Mouse (Mus musculus) cerebellum, postnatal 36 days (tissue): ENCODE measurements around the gene RPS10-NUDT3.
A peak's percentile ranks its signal among the peaks of the same experiment; 100 is the strongest.

Source experiments
- DNase-seq, 2 experiments: peaks; one replicate each; pipeline ENCODE4 v3.0.0; 2021 to 2022; ENCODE audit warnings: mixed read lengths in 2 of 2

Gene RPS10-NUDT3

GRCm38 (mm10) chr17:27573772-27574320 lies 61.2 kb downstream of the RPS10-NUDT3 start:
- no peak for DNase-seq

- DNase-seq = no peak
Measured at GRCm38 (mm10) chr17:27571315-27571714, 63.7 kb downstream of the RPS10-NUDT3 start.

GRCm38 (mm10) chr17:27568228-27568627 lies 66.8 kb downstream of the RPS10-NUDT3 start:
- peak in 1 of 2 experiments; percentile 57 for DNase-seq

DNA sequence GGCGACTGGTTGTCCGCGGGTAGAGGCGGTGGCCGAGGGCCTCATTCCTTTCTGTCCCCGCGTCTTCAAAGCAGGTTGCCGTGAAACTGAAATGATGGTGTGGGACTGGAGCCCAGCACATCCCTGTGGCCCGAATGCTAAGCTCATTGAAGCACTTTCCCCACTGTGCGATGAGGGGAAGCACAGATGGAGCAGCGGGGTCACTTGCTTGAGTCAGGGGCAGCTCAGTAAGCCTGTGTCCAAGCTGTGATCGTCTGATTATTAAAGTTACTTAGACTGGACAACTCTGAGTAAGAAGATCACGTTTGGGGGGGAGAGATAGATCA lies 69.1 kb downstream of the RPS10-NUDT3 start:
- no peak for DNase-seq

GRCm38 (mm10) chr17:27565163-27565941 lies 69.7 kb downstream of the RPS10-NUDT3 start, which contains the start of gene AI413582:
Gene AI413582, minus strand, starts transcription at chr17:27565756.
- peak; percentile 98 to 99 for DNase-seq

DNA sequence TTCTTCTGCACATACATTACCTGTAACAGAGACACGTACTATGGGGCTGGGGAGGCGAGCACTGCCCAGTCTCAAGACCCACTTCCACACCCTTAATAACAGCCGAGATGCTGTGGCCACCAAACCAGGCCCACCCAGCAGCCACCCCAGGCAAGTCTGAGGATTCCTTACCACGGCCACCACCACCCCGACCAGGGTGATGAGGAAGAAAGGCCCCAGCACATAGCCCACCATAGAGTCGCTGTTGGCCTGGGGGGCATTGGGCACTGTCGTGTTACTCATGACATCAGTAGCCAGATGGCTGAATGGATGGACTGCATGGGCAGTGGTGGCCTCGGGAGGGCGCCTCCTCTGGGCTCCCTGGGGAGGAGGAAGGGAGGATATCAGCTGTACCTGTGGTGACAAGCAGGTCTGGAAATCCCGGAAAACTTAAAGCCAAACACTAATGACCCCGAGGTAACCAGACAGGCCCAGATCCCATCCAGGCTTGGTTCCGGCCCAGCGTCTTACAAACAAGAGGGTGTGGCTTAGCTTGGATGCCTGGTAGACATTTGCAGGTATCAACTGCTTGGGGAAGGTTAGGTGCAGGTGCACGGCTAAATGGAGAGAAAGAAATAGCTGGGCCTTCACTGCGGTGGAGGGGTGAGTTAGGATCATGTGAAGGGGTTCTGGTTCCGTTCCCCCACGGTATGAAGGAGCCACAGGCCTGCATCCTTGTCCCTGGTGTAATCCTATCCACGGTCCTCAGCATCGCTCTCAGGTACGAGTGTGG lies 70.4 kb downstream of the RPS10-NUDT3 start:
- peak; percentile 48 to 64 for DNase-seq

GRCm38 (mm10) chr17:27563771-27564244 lies 71.2 kb downstream of the RPS10-NUDT3 start:
- peak; percentile 45 to 51 for DNase-seq

DNA sequence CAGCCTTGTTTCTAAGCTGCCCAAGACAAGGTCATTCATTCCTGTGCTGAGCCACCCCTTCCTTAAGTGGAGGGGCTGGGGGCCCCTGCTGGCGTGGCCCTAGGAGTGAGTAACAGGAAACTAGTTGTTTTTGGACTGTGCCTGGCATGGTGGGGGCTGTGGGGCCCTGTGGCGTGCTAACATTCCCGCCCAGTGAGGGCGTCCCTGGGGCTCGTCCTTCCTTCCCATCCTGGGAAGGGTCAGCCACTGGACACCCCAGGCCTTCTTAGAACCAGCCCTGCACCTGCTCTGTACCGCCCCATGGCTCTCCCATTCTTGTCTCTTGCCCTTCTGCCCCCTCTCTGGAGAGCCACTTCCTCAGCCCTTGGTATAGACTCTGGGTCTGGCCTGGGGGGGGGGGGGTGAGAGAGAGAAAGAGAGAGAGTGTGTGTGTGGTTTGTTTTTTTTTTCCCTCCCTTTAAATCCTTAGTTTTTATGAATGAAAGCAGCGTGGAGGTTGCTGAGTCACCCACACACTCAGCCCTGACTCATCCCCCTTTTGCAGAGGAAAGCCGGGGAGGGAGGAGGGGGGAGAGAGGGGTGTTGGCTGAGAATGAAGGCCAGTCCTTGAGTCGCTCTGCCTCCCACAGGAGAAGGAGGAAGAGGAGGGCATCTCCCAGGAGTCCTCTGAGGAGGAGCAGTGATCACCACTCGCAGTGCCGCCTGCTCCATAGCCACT lies 73.1 kb downstream of the RPS10-NUDT3 start:
- no peak for DNase-seq

DNA sequence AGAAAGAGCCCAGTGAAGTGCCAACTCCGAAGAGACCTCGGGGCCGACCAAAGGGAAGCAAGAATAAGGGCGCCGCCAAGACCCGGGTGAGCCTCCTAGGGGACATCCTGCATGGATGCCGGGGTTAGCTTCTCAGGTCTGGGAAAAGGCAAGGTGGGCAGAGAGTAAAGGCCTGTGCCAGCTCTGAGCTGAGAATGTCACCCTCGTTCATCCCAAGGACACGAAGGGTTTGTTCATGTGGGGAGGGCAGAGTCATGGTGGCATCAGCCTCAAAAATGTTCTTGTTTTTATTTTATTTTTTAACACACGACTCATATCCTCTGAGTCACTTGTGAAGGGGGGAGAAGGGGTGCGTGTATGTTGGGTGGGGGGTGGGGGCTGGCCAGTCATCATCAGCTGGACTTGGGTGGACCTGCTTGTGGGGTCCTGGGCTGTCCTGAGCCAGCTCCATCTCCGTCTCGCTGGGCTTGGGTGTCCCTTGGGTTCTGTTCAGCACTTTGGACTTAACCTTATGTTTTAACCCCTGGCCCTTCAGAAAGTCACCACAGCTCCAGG lies 74.0 kb downstream of the RPS10-NUDT3 start:
- DNase-seq = no peak

GRCm38 (mm10) chr17:27559596-27559995 lies 75.4 kb downstream of the RPS10-NUDT3 start:
- DNase-seq = no peak

- no peak for DNase-seq
Measured at GRCm38 (mm10) chr17:27558845-27559244, 76.2 kb downstream of the RPS10-NUDT3 start.

- DNase-seq = peak; percentile 64 to 65
Measured at GRCm38 (mm10) chr17:27557927-27558661, 76.9 kb downstream of the RPS10-NUDT3 start.

DNA sequence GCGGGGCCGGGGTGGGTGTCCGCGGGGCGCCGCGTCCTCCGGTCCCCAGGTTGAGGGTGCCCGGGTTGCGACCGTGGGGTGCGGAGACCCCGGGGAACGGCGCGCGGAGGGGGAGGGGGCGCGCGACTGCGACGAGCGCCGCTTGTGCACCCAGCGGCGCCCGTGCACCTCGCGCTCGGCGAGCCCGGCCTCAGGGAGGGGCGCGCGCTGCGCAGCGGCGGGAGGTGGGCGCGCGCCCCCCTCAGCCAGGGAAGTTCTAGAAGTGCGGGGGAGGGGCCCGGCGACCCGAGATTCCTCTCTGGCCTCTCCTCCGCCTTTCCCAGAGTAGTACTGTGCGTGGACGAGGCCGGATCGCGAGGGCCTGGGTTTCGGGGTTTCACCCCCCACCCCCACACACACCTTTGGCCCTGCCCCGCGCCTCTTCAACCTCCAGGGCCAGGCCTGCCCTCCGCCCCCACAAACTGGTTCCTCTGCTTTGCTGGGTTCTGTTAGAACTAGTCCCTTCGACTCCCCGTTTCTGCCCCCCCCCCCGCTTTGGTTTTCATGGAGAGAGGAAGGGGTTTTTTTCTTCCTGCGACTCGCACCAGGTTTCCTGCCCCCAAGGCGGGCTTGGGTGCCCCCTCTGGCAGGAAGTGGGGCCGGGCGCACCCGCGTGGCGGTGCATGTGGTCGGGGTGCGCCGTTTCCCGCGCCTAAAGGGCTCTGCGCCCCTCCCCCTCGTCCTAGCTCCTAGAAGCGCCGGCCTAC lies 77.7 kb downstream of the RPS10-NUDT3 start:
- peak in 1 of 2 experiments; percentile 53 for DNase-seq

- DNase-seq = peak; percentile 83 to 87
Measured at GRCm38 (mm10) chr17:27556315-27557011, 78.6 kb downstream of the RPS10-NUDT3 start, which contains the start of gene Hmga1. Gene Hmga1, plus strand, starts transcription at chr17:27556497.

DNA sequence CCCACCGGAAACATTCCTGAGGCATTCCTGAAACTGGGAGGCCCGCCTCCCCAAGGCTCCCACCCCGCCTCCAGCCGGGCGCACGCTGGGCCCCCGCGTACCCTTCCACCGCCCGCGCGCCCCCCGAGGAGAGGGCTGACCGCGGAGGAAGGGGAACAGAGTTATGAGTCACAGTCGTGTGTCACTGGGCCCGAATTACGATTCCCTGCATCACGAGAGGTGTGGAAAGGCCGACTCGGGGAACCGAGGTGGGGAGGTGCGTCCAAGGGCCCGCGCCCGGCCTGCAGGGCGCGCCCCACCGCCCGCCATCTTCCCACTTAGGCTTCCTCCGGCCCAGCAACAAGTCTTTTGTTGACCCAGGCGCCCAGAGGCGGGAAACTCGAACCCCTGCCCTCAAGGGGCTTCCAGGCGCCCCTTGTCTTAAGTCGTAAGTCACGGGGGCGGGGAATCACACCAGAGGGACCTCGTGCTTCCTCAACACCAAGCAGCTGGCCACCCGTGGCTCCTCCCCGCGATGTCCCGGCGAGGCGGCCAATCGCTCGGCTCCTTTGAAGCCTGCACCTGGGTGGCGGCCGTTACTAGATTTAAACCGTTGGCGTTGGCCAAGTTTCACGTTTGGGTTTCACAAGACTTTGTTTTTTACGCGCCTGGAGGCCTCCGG lies 79.4 kb downstream of the RPS10-NUDT3 start:
- DNase-seq = peak in 1 of 2 experiments; percentile 44

DNA sequence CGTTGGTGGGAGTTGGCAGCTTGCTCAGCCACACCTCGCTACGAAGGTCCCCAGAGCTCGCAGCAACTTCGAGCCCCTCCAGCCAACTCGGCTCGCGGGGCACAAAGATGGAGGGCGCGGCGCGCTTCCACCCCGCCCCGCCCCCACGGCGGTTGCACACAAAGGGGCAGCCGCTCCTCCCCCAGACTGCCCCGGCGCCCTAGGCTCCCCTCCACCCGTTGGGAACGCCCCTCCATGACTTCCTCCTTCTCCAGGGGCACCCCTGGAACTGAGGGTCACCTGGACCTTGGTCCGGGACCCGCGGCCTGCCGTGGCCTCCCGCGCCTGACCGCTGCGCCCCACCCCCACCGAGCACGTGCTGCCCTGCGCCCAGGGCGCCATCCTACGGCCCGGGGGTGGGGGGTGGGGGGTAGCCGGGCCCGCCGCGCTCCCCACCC lies 79.9 kb downstream of the RPS10-NUDT3 start:
- DNase-seq = no peak

DNA sequence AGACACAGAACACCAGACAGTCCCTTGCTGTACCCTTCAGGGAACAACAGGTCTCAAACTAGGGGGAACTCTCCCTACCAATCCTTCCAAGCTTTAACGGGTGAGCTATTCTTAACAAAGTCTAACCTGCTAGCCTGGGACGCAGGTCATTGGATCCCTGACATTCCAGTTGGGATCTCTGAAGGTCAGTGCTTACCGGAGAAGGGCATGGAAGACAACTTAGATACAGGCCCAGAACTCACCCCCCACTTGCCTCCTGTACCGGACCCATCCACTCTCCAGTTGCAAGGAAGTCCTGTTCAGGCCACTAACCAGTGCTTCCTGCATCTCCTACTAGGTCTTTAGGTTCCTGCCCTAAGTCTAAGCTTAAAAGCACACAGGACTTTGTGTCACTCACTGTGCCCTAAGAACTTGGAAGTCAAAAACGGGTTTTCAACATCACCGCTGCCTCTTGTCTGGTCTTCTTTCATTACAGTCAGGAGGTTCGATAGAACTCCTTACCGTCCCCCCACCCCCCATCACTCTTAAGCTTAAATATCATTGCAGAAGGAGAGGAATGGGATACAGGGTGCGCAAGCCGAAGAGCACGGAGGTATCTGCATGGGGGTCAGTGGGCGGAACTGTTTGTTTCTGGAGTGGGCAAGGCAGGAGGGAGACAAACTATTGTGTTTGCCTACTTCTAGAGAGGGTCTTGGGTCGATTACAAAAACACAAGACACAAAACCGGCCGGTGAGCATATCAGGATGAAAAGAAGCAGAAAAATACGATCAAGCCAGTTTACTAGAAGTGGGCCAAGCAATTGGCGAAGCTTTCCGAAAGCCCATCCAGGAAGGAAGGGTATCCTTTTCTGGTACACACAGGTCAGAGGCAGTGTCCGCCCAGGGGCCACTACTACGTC lies 80.7 kb downstream of the RPS10-NUDT3 start:
- no peak for DNase-seq
